Mouse (Mus musculus) limb, embryonic 11.5 days (tissue): ENCODE results near the gene Spns2. TPM values are rescaled to one million over a fixed set of nuclear protein-coding genes. Genes with fewer than 3 reads are reported as not detected.

ENCODE experiments used
- ATAC-seq: fragments of 200-750 bp; cut with Nextera tagmentation; 2 replicates; pipeline ENCODE4 v1.8.0; 2017; ENCODE audit warnings: low read depth; ENCODE audit not compliant: insufficient number of reproducible peaks, low FRiP score, low TSS enrichment
- DNase-seq: peaks from one replicate; pipeline ENCODE4 v3.0.0-alpha.2; 2015; ENCODE audit warnings: low spot score
- H3K27ac ChIP-seq: fragments of 300-500 bp; sonication (generic); replicated peaks from 2 replicates; pipeline ENCODE4 v1.5.1; 2014; ENCODE audit warnings: low read depth, mild to moderate bottlenecking, low read length
- H3K27me3 ChIP-seq: fragments of 300-500 bp; sonication (generic); 2 replicates; pipeline ENCODE4 v1.6.1; 2014; ENCODE audit warnings: mild to moderate bottlenecking, low read length, mixed read lengths; ENCODE audit not compliant: control insufficient read depth, insufficient read depth
- H3K36me3 ChIP-seq: fragments of 300-500 bp; sonication (generic); 2 replicates; pipeline ENCODE4 v1.6.1; 2014; ENCODE audit warnings: mild to moderate bottlenecking, low read length, moderate library complexity, mixed read lengths; ENCODE audit not compliant: control insufficient read depth, insufficient read depth
- H3K4me1 ChIP-seq: fragments of 300-500 bp; sonication (generic); 2 replicates; pipeline ENCODE4 v1.6.1; 2014; ENCODE audit warnings: low read length, mixed read lengths; ENCODE audit not compliant: control insufficient read depth, insufficient read depth
- H3K4me2 ChIP-seq: fragments of 300-500 bp; sonication (generic); 2 replicates; pipeline ENCODE4 v1.6.1; 2014; ENCODE audit warnings: low read depth, mild to moderate bottlenecking, moderate library complexity; ENCODE audit not compliant: severe bottlenecking
- H3K4me3 ChIP-seq: fragments of 300-500 bp; sonication (generic); 2 replicates; pipeline ENCODE4 v1.5.1; 2014; ENCODE audit warnings: low read depth, low read length
- H3K9ac ChIP-seq: fragments of 300-500 bp; sonication (generic); 2 replicates; pipeline ENCODE4 v1.6.1; 2014; ENCODE audit warnings: mild to moderate bottlenecking, low read length
- H3K9me3 ChIP-seq: fragments of 300-500 bp; sonication (generic); 2 replicates; pipeline ENCODE4 v1.6.1; 2016; ENCODE audit warnings: low read length; ENCODE audit not compliant: control insufficient read depth
- WGBS: fragments of 180-500 bp; shearing (Covaris S2); extraction: QIAGEN DNeasy Blood & Tissue Kit; methylation state at CpG from one replicate; pipeline ENCODE4 v1.1.7; 2014; 5-methylcytosine and 5-hydroxymethylcytosine counted together
- polyA plus RNA-seq: library from polyadenylated mRNA; unstranded; fragments of >200 nt; fragmentation: Nextera tagmentation; extraction: Ambion mirVana; gene quantifications from 2 replicates; pipeline ENCODE4 v1.2.1, GENCODE M21; 2014

Gene Spns2
- polyA plus RNA-seq, 1 experiment from 2014 or later: 2.1 TPM

DNA sequence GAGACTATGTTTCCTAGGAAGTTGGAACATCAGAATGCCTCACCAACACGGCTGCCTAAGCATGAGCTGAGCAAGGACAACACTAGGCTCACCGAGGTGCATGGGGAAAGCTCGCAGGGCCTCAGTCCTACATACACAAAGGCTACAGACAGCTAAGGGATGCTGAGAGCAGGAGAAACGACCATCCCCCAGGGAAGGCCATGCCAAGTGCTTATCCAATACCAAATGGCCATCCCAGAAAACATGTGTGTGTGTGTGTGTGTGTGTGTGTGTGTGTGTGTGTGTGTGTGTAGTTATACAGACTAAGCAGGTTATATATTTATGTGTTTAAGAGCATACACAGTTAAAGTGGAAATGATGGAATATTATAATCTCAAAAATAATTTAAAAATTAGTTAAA, 34.0 kb upstream of the Spns2 start:
- no peaks in the 10 kb centered on the region for H3K4me1 ChIP-seq
- no peak overlapping the region for H3K4me2 ChIP-seq
- H3K9ac ChIP-seq: no peak overlapping the region
- no peak overlapping the region for H3K27ac ChIP-seq
- H3K4me3 ChIP-seq: no peak overlapping the region
- WGBS: 63% methylated on average over 4 of the region's 4 CpGs
- ATAC-seq: no peak
- DNase-seq: no peak
- H3K27me3 ChIP-seq: no peaks in the 10 kb centered on the region
- no peaks in the 10 kb centered on the region for H3K36me3 ChIP-seq
- no peaks in the 10 kb centered on the region for H3K9me3 ChIP-seq

DNA sequence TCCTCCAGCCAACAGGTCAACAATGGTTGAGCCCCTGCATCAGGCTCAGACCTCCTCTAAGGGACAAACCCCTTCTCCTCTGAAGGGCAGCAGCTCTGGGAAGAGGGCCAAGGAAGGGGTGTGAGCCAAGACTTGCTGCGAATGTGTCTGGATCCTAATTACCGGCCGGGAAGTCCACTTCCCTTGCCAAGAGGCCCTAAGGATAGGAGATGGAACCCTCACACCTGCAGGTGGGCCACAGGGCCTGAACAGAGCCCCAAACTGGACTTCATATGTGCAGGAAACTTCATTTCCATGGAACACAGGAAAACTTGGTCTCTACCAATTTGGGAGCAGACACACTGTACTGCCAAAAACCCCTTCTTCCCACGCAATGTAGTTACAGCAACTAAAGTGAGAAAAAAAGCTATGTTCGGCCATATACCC, 32.9 kb upstream of the Spns2 start:
- DNase-seq: no peak
- WGBS: 85% methylated on average over 5 of the region's 5 CpGs
- no peak overlapping the region for H3K4me3 ChIP-seq

DNA sequence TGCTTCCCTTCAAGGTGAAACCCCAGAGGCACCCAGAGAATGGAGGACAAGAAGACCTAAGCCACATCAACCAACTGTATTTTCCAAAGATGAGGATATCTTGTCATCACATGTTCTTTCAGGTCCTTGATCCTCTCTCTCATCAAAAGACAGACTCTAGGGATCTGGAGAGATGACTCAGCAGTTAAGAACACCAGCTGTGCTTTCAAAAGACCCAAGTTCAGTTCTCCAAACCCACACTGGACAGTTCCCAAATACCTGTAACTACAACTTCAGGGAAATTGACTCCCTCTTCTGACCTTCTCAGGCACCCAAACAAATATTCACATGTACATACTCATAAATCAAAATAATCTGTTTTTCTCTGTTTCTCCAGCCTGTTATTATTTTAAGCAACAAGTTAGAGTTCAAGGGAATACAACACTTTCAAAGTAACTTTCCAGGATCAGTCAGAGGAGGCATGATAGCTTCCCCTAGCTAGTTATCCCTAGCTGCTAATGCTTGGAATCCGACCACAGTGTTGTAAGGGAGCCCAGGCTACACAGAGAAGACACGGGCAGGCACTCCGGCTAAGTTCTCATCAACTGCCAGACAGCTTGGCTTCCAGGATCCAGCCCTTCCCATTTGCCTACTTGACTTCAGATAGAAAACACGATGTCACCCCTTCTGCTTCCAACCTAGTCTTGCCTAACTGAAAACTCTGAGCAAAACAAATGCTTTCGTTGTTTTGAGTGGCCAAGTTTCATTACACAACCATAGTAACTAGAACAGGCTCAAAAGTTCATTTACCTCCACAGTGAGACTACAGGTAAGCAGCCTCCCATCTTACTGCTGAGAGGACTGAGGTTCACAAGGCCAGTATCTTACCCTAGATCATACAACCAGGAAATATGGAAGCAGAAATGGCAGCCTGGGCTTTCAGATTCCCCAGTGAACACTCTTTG, 32.2 kb upstream of the Spns2 start:
- no peaks in the 10 kb centered on the region for H3K4me1 ChIP-seq
- ATAC-seq: no peak
- no peak overlapping the region for H3K4me2 ChIP-seq
- H3K27me3 ChIP-seq: no peaks in the 10 kb centered on the region
- no peak overlapping the region for H3K27ac ChIP-seq
- no peaks in the 10 kb centered on the region for H3K36me3 ChIP-seq
- no peak overlapping the region for H3K4me3 ChIP-seq
- no peak overlapping the region for H3K9ac ChIP-seq
- WGBS: 80% methylated on average over 5 of the region's 5 CpGs
- no peak for DNase-seq
- H3K9me3 ChIP-seq: no peaks in the 10 kb centered on the region

More for the DNA sequence above, 32.9 kb upstream of the Spns2 start:
- no peak overlapping the region for H3K27ac ChIP-seq
- no peaks in the 10 kb centered on the region for H3K9me3 ChIP-seq
- H3K36me3 ChIP-seq: no peaks in the 10 kb centered on the region
- H3K27me3 ChIP-seq: no peaks in the 10 kb centered on the region
- no peak overlapping the region for H3K4me2 ChIP-seq
- no peaks in the 10 kb centered on the region for H3K4me1 ChIP-seq
- no peak overlapping the region for H3K9ac ChIP-seq
- no peak for ATAC-seq

DNA sequence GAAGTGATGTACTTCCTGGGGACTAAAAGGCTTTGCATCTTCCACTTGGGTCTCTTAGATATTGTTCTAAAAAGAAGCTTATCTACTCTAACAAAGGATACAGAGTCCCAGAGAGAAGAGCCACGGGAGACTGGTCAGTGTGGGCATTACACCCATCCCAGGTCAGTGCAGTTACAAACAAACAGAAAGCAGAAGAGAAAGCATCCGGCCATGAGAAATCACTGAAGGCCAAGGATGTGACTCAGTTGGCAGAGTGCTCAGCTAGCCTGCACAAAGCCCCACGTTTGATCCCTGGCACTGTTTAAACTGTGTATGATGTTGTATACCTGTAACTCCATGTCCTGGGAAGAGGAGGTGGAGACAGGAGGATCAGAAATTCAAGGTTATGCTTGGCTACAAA, 30.2 kb upstream of the Spns2 start:
- Histone ChIP-seq H3K36me3 (no peaks in the 10 kb centered on the region), H3K4me3 (no peak overlapping the region), H3K4me2 (no peak overlapping the region), H3K27me3 (no peaks in the 10 kb centered on the region), H3K4me1 (no peaks in the 10 kb centered on the region), H3K9me3 (no peaks in the 10 kb centered on the region), H3K27ac (no peak overlapping the region), H3K9ac (no peak overlapping the region)
- 74% methylated on average over 3 of the region's 3 CpGs for WGBS
- ATAC-seq (no peak), DNase-seq (no peak)

DNA sequence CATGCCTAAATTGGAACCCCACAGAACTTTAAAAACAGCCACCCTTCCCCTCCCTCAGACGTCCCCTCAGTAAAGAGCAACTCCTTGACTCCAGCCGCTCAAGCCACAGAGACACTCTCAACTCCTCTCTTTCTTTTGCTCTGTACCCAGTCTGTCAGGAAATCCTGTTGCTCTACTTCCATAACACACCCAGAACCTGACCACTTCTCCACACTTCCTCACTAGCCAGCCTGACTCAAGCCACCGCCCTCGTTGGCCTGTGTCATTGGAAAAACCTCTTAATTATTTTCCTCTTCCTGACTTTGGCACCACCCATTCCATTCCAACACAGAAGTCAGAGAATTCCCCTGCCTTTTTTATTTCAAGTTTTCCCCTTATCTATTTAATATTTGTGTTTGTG, 29.5 kb upstream of the Spns2 start:
- WGBS: 68% methylated on average over 4 of the region's 4 CpGs
- Histone ChIP-seq H3K4me1 (no peaks in the 10 kb centered on the region), H3K36me3 (no peaks in the 10 kb centered on the region), H3K4me3 (no peak overlapping the region), H3K4me2 (no peak overlapping the region), H3K27me3 (no peaks in the 10 kb centered on the region), H3K9me3 (no peaks in the 10 kb centered on the region), H3K27ac (no peak overlapping the region), H3K9ac (no peak overlapping the region)
- DNase-seq: no peak
- ATAC-seq: no peak

DNA sequence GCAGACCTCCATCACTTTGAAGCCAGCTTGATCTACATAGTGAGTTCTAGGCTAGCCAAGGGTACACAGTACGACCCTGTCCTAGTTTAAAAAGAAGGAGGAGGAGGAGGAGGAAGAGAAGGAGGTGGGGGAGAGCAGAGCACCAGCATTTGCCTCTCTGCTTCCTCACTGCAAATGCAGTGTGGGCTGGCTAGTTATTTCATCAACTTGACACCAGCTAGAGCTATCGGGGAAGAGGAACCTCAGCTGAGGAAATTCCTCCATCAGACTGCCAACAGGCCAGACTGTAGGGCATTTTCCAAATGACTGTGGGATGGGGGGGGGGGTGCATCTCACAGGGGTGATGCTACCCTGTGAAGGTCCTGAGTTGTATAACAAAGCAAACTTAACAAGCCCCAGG, 28.7 kb upstream of the Spns2 start:
- no peak overlapping the region for H3K4me3 ChIP-seq
- no peaks in the 10 kb centered on the region for H3K4me1 ChIP-seq

DNA sequence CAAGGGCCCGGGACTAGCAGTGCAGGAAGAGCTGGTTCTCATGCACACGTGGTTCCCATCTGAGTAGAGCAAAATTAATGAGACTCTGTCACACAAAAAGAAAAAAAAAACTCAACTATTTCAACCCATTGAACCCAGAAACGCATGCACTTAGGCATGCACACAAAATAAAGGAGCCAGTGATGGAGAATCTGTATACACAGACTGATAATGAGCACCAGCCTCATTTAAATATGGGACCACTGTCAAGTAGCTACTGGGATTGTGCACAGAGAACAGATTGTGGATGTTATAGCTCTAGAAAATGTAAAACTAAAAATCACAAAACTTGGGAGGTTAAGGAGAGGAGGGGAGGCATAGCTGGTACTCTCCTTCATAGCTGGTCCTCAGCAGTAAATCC, 25.3 kb upstream of the Spns2 start:
- no peak for DNase-seq
- 82% methylated on average over 3 of the region's 3 CpGs for WGBS
- Histone ChIP-seq H3K9ac (no peak overlapping the region), H3K27me3 (no peaks in the 10 kb centered on the region), H3K4me1 (no peaks in the 10 kb centered on the region), H3K27ac (no peak overlapping the region), H3K9me3 (no peaks in the 10 kb centered on the region), H3K4me2 (no peak overlapping the region), H3K4me3 (no peak overlapping the region), H3K36me3 (no peaks in the 10 kb centered on the region)
- ATAC-seq: no peak

More for the DNA sequence above, 28.7 kb upstream of the Spns2 start:
- DNase-seq: no peak
- no peaks in the 10 kb centered on the region for H3K27me3 ChIP-seq
- ATAC-seq: no peak
- 69% methylated on average over 2 of the region's 2 CpGs for WGBS
- H3K36me3 ChIP-seq: no peaks in the 10 kb centered on the region
- no peak overlapping the region for H3K27ac ChIP-seq
- no peaks in the 10 kb centered on the region for H3K9me3 ChIP-seq
- no peak overlapping the region for H3K4me2 ChIP-seq
- no peak overlapping the region for H3K9ac ChIP-seq

DNA sequence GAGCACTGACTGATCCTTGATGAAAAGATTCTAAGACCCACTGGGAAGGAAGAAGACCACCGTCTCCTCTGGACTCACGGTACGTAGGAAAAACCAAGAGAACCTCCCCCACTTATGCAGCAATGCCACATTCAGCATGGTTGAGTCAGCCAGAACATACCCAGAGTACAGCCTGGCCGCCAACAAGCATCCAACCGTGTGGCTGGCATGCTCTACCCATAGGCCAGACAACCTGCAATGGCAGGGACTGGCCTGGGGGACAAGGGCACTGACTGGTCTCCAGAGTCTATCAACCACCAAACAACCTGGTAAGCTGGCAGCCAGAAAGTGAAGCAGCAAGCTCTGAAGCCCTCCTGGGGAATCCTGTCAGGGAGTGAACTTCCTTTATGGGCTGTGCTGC, 18.9 kb upstream of the Spns2 start:
- Histone ChIP-seq H3K4me3 (no peak overlapping the region), H3K27me3 (0 out of 2 replicates have a peak, but pooled peaks cover 2% of the 10 kb centered on the region), H3K27ac (no peak overlapping the region), H3K9me3 (no peaks in the 10 kb centered on the region), H3K4me1 (no peaks in the 10 kb centered on the region), H3K9ac (no peak overlapping the region), H3K4me2 (no peak overlapping the region), H3K36me3 (no peaks in the 10 kb centered on the region)
- DNase-seq: no peak
- no peak for ATAC-seq
- WGBS: 86% methylated on average over 5 of the region's 5 CpGs
